Mouse (Mus musculus) kidney, adult 18-20 months (tissue): ENCODE measurements at regions not wholly inside any gene's neighbourhood (a gene's known extent, or its start where the extent isn't known, plus 50 kb on each side); places are given as distances from the start of the nearest gene placed in this dataset.
"Not testable (repeated sequence)": the region's sequence is repeated elsewhere in the genome, so short reads cannot be mapped to it uniquely, and the experiment has no call there.

Experiments
- DNase-seq: peaks from one replicate; pipeline ENCODE4 v3.0.0; 2021

DNA sequence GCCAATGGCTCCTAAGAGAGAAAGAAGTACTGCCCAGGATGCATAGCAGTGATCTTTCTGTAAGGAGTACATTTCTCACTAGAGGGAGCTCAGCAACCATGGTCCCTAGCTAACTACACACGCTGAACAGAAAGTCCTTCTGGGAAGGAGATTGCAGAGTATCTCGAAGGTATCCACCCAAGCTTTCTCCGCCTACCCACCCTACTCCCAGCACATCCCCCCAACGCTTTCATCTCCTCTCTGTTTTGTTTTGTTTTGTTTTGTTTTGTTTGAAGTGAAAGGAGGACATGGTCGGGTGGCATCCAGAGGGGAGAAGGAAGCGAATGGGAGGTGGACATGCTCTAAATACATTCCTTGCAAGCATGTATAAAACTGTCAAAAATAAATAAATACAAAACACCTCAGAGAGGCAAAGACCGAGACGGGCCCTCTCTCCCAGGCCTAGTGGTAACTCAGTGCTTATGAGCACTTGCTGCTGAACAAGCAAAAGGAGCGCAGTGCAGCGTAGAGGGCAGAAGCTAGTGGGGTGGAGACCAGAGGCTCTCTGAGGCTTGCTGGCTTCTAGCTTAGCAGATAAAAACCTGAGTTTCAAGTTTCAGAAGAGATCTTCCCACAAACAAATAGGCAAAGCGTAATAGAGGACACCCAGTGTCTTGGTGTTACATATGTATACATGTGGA, 83.9 kb upstream of the Gcfc2 start:
- peak; percentile 4 for DNase-seq

DNA sequence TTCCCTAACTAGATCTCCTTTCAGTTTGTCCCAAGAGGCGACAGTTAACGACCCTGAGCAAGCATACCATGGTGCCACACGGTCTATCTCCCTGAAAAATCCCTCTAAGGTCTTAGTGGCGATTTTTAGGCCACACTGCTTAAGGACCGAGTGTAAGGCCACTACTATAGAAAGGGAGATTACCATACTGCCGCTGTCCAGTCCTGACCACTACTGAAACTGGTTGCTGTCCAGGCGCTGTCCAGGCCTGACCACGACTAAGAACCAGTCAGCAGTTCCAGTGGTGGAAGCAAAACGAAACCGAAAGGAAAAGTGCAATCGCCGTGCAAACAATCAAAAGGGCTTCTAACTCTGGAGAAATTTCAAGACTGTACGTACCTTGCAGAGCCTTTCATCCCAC, 55.3 kb upstream of the Gcfc2 start:
- not testable (repeated sequence) for DNase-seq
